ENCODE assay signal across 26 mouse cellular contexts in genomic region chr13:115118756-115119155, GRCm38 (mm10). TPM values are rescaled to one million over a fixed set of nuclear protein-coding genes. Genes with fewer than 3 reads are reported as not detected.
A peak's percentile ranks its signal among the peaks of the same experiment; 100 is the strongest.
DNase-seq lines count a peak whose midpoint lies in the region; ATAC-seq and TF ChIP-seq lines count a peak whose summit lies in the region.
"Had no signal": no experiment of that assay in that cellular context is flagged by ENCODE, and none has a peak within 500 bp of the region (broad histone marks: within the 10 kb centered on the region; RNA-seq: fewer than 3 reads in every experiment).

No protein-coding gene starts in this region.

- H3K9me3 ChIP-seq in heart, embryonic 12.5 days (replicated peaks), result no peaks in the 10 kb centered on the region
- no peaks in the 10 kb centered on the region for H3K9me3 ChIP-seq in kidney, embryonic 14.5 days (ENCODE audit: control insufficient read depth, low read length)
- H3K9me3 ChIP-seq in lung, postnatal 0 days (ENCODE audit: low read length), result no peaks in the 10 kb centered on the region
- H3K9me3 ChIP-seq in hindbrain, embryonic 10.5 days, result no peaks in the 10 kb centered on the region
- H3K9me3 ChIP-seq: hindbrain, embryonic 15.5 days; limb, embryonic 12.5 days; liver, embryonic 15.5 days; megakaryocyte, embryonic 14.5 days; midbrain, embryonic 12.5 days; neural tube, embryonic 12.5 days had no signal

- H3K9ac ChIP-seq in heart, embryonic 12.5 days, result no peak overlapping the region
- no peak overlapping the region for H3K9ac ChIP-seq in kidney, embryonic 14.5 days (ENCODE audit: low read depth, low read length)
- no peak overlapping the region for H3K9ac ChIP-seq in lung, postnatal 0 days (replicated peaks; ENCODE audit: low read depth)
- H3K9ac ChIP-seq: hindbrain, embryonic 15.5 days; limb, embryonic 12.5 days; liver, embryonic 15.5 days; midbrain, embryonic 12.5 days; neural tube, embryonic 12.5 days had no signal

- 67% methylated on average over 5 of the region's 5 CpGs for WGBS in heart, embryonic 12.5 days
- WGBS in kidney, adult 2 months, result 66% methylated on average over 5 of the region's 5 CpGs
- 76% methylated on average over 5 of the region's 5 CpGs for WGBS in kidney, embryonic 14.5 days
- WGBS in lung, postnatal 0 days, result 43% methylated on average over 5 of the region's 5 CpGs
- 38% methylated on average over 5 of the region's 5 CpGs for WGBS in lung, adult 2 months
- 65% methylated on average over 5 of the region's 5 CpGs for WGBS in hindbrain, embryonic 10.5 days

- no peaks in the 10 kb centered on the region for H3K4me1 ChIP-seq in heart, embryonic 12.5 days (replicated peaks)
- H3K4me1 ChIP-seq in kidney, adult 2 months (ENCODE audit: control insufficient read depth, insufficient read depth, low read length), result no peaks in the 10 kb centered on the region
- H3K4me1 ChIP-seq in kidney, embryonic 14.5 days (ENCODE audit: control insufficient read depth, insufficient read depth, low read length), result no peaks in the 10 kb centered on the region
- H3K4me1 ChIP-seq in lung, postnatal 0 days (ENCODE audit: insufficient read depth, low read depth, low read length), result no peaks in the 10 kb centered on the region
- no peaks in the 10 kb centered on the region for H3K4me1 ChIP-seq in lung, adult 2 months (ENCODE audit: control insufficient read depth, insufficient read depth, low read length)
- H3K4me1 ChIP-seq in hindbrain, embryonic 10.5 days (replicated peaks), result no peaks in the 10 kb centered on the region
- H3K4me1 ChIP-seq: hindbrain, embryonic 15.5 days; limb, embryonic 12.5 days; liver, embryonic 15.5 days; megakaryocyte, embryonic 14.5 days; midbrain, embryonic 12.5 days; neural tube, embryonic 12.5 days had no signal

- no peak overlapping the region for H3K4me2 ChIP-seq in heart, embryonic 12.5 days
- no peak overlapping the region for H3K4me2 ChIP-seq in kidney, embryonic 14.5 days (replicated peaks; ENCODE audit: low read depth, low read length)
- H3K4me2 ChIP-seq in lung, postnatal 0 days (replicated peaks; ENCODE audit: low read depth, low read length), result no peak overlapping the region
- H3K4me2 ChIP-seq: hindbrain, embryonic 15.5 days; limb, embryonic 12.5 days; liver, embryonic 15.5 days; midbrain, embryonic 12.5 days; neural tube, embryonic 12.5 days had no signal

- no peaks in the 10 kb centered on the region for H3K36me3 ChIP-seq in heart, embryonic 12.5 days
- H3K36me3 ChIP-seq in kidney, adult 2 months (ENCODE audit: control insufficient read depth, insufficient read depth, low read length), result no peaks in the 10 kb centered on the region
- H3K36me3 ChIP-seq in kidney, embryonic 14.5 days (ENCODE audit: control insufficient read depth, insufficient read depth, low read length), result no peaks in the 10 kb centered on the region
- H3K36me3 ChIP-seq in lung, postnatal 0 days (ENCODE audit: insufficient read depth, low read length), result no peaks in the 10 kb centered on the region
- no peaks in the 10 kb centered on the region for H3K36me3 ChIP-seq in hindbrain, embryonic 10.5 days
- H3K36me3 ChIP-seq: hindbrain, embryonic 15.5 days; limb, embryonic 12.5 days; liver, embryonic 15.5 days; midbrain, embryonic 12.5 days; neural tube, embryonic 12.5 days had no signal

- no peak for TF ChIP-seq CTCF in kidney, adult 2 months (conservative IDR thresholded peaks at IDR 0.05; ENCODE audit: insufficient read depth, insufficient read length, low read depth, low read length)
- TF ChIP-seq CTCF in lung, postnatal 0 days (IDR thresholded peaks at IDR 0.05), result no peak
- no peak for TF ChIP-seq CTCF in lung, adult 2 months (IDR thresholded peaks at IDR 0.05; ENCODE audit: insufficient read depth, low read length)

- no peak overlapping the region for H3K4me3 ChIP-seq in heart, embryonic 12.5 days
- H3K4me3 ChIP-seq in kidney, adult 2 months (ENCODE audit: insufficient read depth, low read depth, low read length), result no peak overlapping the region
- no peak overlapping the region for H3K4me3 ChIP-seq in kidney, embryonic 14.5 days (ENCODE audit: low read length)
- no peak overlapping the region for H3K4me3 ChIP-seq in lung, postnatal 0 days (ENCODE audit: low read depth, low read length)
- H3K4me3 ChIP-seq in lung, adult 2 months (replicated peaks; ENCODE audit: extremely low read depth, low read depth, low read length), result no peak overlapping the region
- H3K4me3 ChIP-seq in hindbrain, embryonic 10.5 days, result no peak overlapping the region
- H3K4me3 ChIP-seq: erythroblast, embryonic 14.5 days; hindbrain, embryonic 15.5 days; limb, embryonic 12.5 days; liver, embryonic 15.5 days; megakaryocyte, embryonic 14.5 days; midbrain, embryonic 12.5 days; myocyte; neural tube, embryonic 12.5 days had no signal

- ATAC-seq in heart, embryonic 12.5 days (ENCODE audit: insufficient number of reproducible peaks, low FRiP score), result no peak
- no peak for ATAC-seq in kidney, embryonic 14.5 days (ENCODE audit: low FRiP score, low TSS enrichment)
- no peak for ATAC-seq in lung, postnatal 0 days
- ATAC-seq: forebrain, embryonic 16.5 days; inflammation-experienced regulatory T-cells, adult 6 months; Patski had no signal

- peak; percentile 96 for DNase-seq in heart, adult 11 months
- DNase-seq in kidney, adult 2 months, result peak; percentile 37
- peak; percentile 34 for DNase-seq in lung, postnatal 0 days (ENCODE audit: low spot score)
- no peak for DNase-seq in lung, adult 2 months
- DNase-seq in hindbrain, embryonic 10.5 days (ENCODE audit: low spot score), result no peak
- DNase-seq: adrenal gland, postnatal 25 days; cerebellum, adult 2 months; cerebellum, postnatal 14 days; kidney, adult 18-20 months; kidney, postnatal 25 days; right cerebral cortex, adult 18-20 months; spleen, adult 18-20 months; thymus, postnatal 14 days had no signal

- TF ChIP-seq POLR2A in kidney, adult 2 months (IDR thresholded peaks at IDR 0.05; ENCODE audit: low read depth, low read length), result no peak
- TF ChIP-seq POLR2A in lung, adult 2 months (IDR thresholded peaks at IDR 0.05; ENCODE audit: borderline replicate concordance, extremely low read depth, low read depth, low read length), result no peak

- TF ChIP-seq EP300 in lung, postnatal 0 days (IDR thresholded peaks at IDR 0.05), result no peak

- no peak overlapping the region for H3K27ac ChIP-seq in heart, embryonic 12.5 days (ENCODE audit: poor library complexity, severe bottlenecking)
- no peak overlapping the region for H3K27ac ChIP-seq in kidney, adult 2 months (ENCODE audit: insufficient read depth, low read depth, low read length)
- no peak overlapping the region for H3K27ac ChIP-seq in kidney, embryonic 14.5 days (ENCODE audit: low read depth, low read length)
- no peak overlapping the region for H3K27ac ChIP-seq in lung, postnatal 0 days (ENCODE audit: low read length)
- no peak overlapping the region for H3K27ac ChIP-seq in hindbrain, embryonic 10.5 days
- H3K27ac ChIP-seq: hindbrain, embryonic 15.5 days; limb, embryonic 12.5 days; liver, embryonic 15.5 days; midbrain, embryonic 12.5 days; neural tube, embryonic 12.5 days had no signal

- no peaks in the 10 kb centered on the region for H3K27me3 ChIP-seq in heart, embryonic 12.5 days (replicated peaks)
- no peaks in the 10 kb centered on the region for H3K27me3 ChIP-seq in kidney, adult 2 months (replicated peaks; ENCODE audit: control insufficient read depth, insufficient read depth, low read length)
- H3K27me3 ChIP-seq in kidney, embryonic 14.5 days (ENCODE audit: control insufficient read depth, insufficient read depth, low read length), result no peaks in the 10 kb centered on the region
- H3K27me3 ChIP-seq in lung, postnatal 0 days (replicated peaks; ENCODE audit: insufficient read depth, low read length), result no peaks in the 10 kb centered on the region
- H3K27me3 ChIP-seq in hindbrain, embryonic 10.5 days (ENCODE audit: insufficient read depth, poor library complexity, severe bottlenecking), result no peaks in the 10 kb centered on the region
- H3K27me3 ChIP-seq: hindbrain, embryonic 15.5 days; limb, embryonic 12.5 days; liver, embryonic 15.5 days; megakaryocyte, embryonic 14.5 days; midbrain, embryonic 12.5 days; neural tube, embryonic 12.5 days; Patski had no signal

RNA-seq across cellular contexts. Expression of gene Itga1, which starts 17.0 kb away (rescaled TPM):
- 33.0 and 33.3 TPM in 2 replicates for polyA plus RNA-seq in heart, embryonic 12.5 days (2016; fragmentation: Nextera tagmentation; extraction: Ambion mirVana)
- polyA plus RNA-seq in kidney, adult 2 months (2012; rRNA removed), result 16.5 and 17.9 TPM in 2 replicates
- polyA plus RNA-seq in kidney, embryonic 14.5 days (2014; fragmentation: Nextera tagmentation; extraction: Ambion mirVana), result 10.0 and 21.0 TPM in 2 replicates
- polyA plus RNA-seq in lung, postnatal 0 days (2015; fragmentation: Nextera tagmentation; extraction: Ambion mirVana), result 22.0 and 30.1 TPM in 2 replicates
- 24.0 and 36.1 TPM in 2 replicates for polyA plus RNA-seq in lung, adult 2 months (2012; rRNA removed)
- polyA plus RNA-seq in hindbrain, embryonic 10.5 days (2016; fragmentation: Nextera tagmentation; extraction: Ambion mirVana), result 3.6 and 4.4 TPM in 2 replicates
- polyA plus RNA-seq: erythroblast, embryonic 14.5 days had no signal

RNA-seq across cellular contexts. Expression of gene Gm49395, which starts 17.0 kb away (rescaled TPM):
- polyA plus RNA-seq in heart, embryonic 12.5 days (2016; fragmentation: Nextera tagmentation; extraction: Ambion mirVana), result 8.1 and 9.2 TPM in 2 replicates
- polyA plus RNA-seq in kidney, adult 2 months (2012; rRNA removed), result 3.8 and 7.4 TPM in 2 replicates
- 5.7 and 9.3 TPM in 2 replicates for polyA plus RNA-seq in kidney, embryonic 14.5 days (2014; fragmentation: Nextera tagmentation; extraction: Ambion mirVana)
- polyA plus RNA-seq in lung, postnatal 0 days (2015; fragmentation: Nextera tagmentation; extraction: Ambion mirVana), result 8.7 and 8.9 TPM in 2 replicates
- polyA plus RNA-seq in lung, adult 2 months (2012; rRNA removed), result 21.5 and 30.5 TPM in 2 replicates
- polyA plus RNA-seq in hindbrain, embryonic 10.5 days (2016; fragmentation: Nextera tagmentation; extraction: Ambion mirVana), result 2.1 and 3.4 TPM in 2 replicates

RNA-seq across cellular contexts. Expression of gene Pelo, which starts 28.8 kb away (rescaled TPM):
- polyA plus RNA-seq in heart, embryonic 12.5 days (2016; fragmentation: Nextera tagmentation; extraction: Ambion mirVana), result 7.1 TPM in 2 replicates
- 29.0 and 32.3 TPM in 2 replicates for polyA plus RNA-seq in kidney, adult 2 months (2012; rRNA removed)
- polyA plus RNA-seq in kidney, embryonic 14.5 days (2014; fragmentation: Nextera tagmentation; extraction: Ambion mirVana), result 7.0 and 8.8 TPM in 2 replicates
- 5.4 and 5.9 TPM in 2 replicates for polyA plus RNA-seq in lung, postnatal 0 days (2015; fragmentation: Nextera tagmentation; extraction: Ambion mirVana)
- polyA plus RNA-seq in lung, adult 2 months (2012; rRNA removed), result 30.2 and 32.9 TPM in 2 replicates
- 5.3 and 5.9 TPM in 2 replicates for polyA plus RNA-seq in hindbrain, embryonic 10.5 days (2016; fragmentation: Nextera tagmentation; extraction: Ambion mirVana)

Comparison
In these comparisons a context has a peak if more than half of its experiments do, and no peak if none do; other contexts are left out.
1. DNase-seq: peak in heart, adult 11 months (single experiment), kidney, adult 2 months (single experiment) and lung, postnatal 0 days (single experiment); none in lung, adult 2 months (single experiment) and hindbrain, embryonic 10.5 days (single experiment).